Mouse (Mus musculus): ENCODE measurements around the gene Bricd5. TPM values are rescaled to one million over a fixed set of nuclear protein-coding genes. Genes with fewer than 3 reads are reported as not detected.

Bricd5 gene
- total RNA-seq, 2 experiments from 2014 or later = 2.0 to 2.8 TPM

DNA sequence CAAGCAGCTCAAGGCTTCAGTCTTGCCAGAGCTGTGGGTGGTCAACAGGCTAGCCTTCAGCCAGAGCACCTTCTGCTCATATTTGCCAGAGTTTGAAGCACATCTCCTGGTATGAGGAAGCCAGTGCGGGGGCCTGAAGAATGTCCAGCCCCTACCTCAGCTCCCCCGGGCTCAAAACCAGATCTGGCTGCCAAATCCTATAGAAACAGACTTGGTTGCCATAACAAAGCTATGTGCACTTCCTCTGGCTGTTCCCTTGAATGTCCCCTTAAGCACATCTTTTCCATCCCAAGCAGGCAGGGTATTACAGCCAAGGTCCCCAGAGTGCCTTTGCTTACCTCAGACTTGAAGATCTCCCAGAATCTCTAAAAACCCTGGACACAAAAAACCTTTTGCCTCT is 51.0 kb downstream of the Bricd5 start:
- DNase-seq (ENCODE audit: low spot score in 2 of 2) = peak in 1 of 2 experiments; percentile 4

Other genes starting within 250 kb of the Bricd5 start
- 1 to 10 TPM; 4.8 to 5.0 TPM for gene Ccnf, start 222.4 kb upstream of the Bricd5 start, total RNA-seq (2021)
- gene Abca17, start 122.8 kb upstream of the Bricd5 start, total RNA-seq (2021) = under 1 TPM; 0.51 to 0.92 TPM
- 10 to 100 TPM; 59.2 to 61.4 TPM for gene Abca3, start 121.9 kb upstream of the Bricd5 start, total RNA-seq (2021)
- 100 to 1,000 TPM; 123 to 124 TPM for gene Rnps1, start 59.3 kb upstream of the Bricd5 start, total RNA-seq (2021)
- 10 to 100 TPM; 27.3 to 34.2 TPM for gene Eci1, start 47.2 kb upstream of the Bricd5 start, total RNA-seq (2021)
- 10 to 100 TPM in 1 of 2 experiments, 1 to 10 TPM in 1; 9.6 to 11.4 TPM for gene Dnase1l2, start 30.8 kb upstream of the Bricd5 start, total RNA-seq (2021)
- 10 to 100 TPM; 32.3 to 37.9 TPM for gene E4f1, start 3.6 kb upstream of the Bricd5 start, total RNA-seq (2021)
- 10 to 100 TPM; 61.6 to 64.6 TPM for gene Pgp, start 3.5 kb upstream of the Bricd5 start, total RNA-seq (2021)
- 10 to 100 TPM; 42.5 to 42.9 TPM for gene Mlst8, start 5.2 kb downstream of the Bricd5 start, total RNA-seq (2021)
- 100 to 1,000 TPM; 153 to 157 TPM for gene Caskin1, start 14.7 kb downstream of the Bricd5 start, total RNA-seq (2021)
- 10 to 100 TPM; 79.3 to 84.6 TPM for gene Traf7, start 54.1 kb downstream of the Bricd5 start, total RNA-seq (2021)
- gene Rab26, start 60.3 kb downstream of the Bricd5 start, total RNA-seq (2021) = 10 to 100 TPM; 69.7 to 75.6 TPM
- gene Pkd1, start 76.0 kb downstream of the Bricd5 start, total RNA-seq (2021) = 10 to 100 TPM; 78.8 to 80.0 TPM
- 100 to 1,000 TPM; 182 to 189 TPM for gene Tsc2, start 158.7 kb downstream of the Bricd5 start, total RNA-seq (2021)
- gene Nthl1, start 158.8 kb downstream of the Bricd5 start, total RNA-seq (2021) = 1 to 10 TPM; 4.9 to 6.1 TPM
- gene Slc9a3r2, start 176.4 kb downstream of the Bricd5 start, total RNA-seq (2021) = 10 to 100 TPM; 39.7 to 41.0 TPM
- gene Npw, start 184.6 kb downstream of the Bricd5 start, total RNA-seq (2021) = 1 to 10 TPM; 1.3 to 2.0 TPM
- 10 to 100 TPM; 39.6 to 42.8 TPM for gene Zfp598, start 195.8 kb downstream of the Bricd5 start, total RNA-seq (2021)
- gene Syngr3, start 216.1 kb downstream of the Bricd5 start, total RNA-seq (2021) = 100 to 1,000 TPM; 159 to 169 TPM
- 10 to 100 TPM; 18.8 to 23.1 TPM for gene Gfer, start 222.3 kb downstream of the Bricd5 start, total RNA-seq (2021)
- gene Noxo1, start 222.3 kb downstream of the Bricd5 start, total RNA-seq (2021) = 1 to 10 TPM; 3.2 to 3.7 TPM
- gene Tbl3, start 233.8 kb downstream of the Bricd5 start, total RNA-seq (2021) = 10 to 100 TPM; 31.7 to 32.5 TPM
- gene Rnf151, start 244.2 kb downstream of the Bricd5 start, total RNA-seq (2021) = under 1 TPM in 1 of 2 experiments, not detected in 1; 0.27 TPM
- 100 to 1,000 TPM; 318 to 320 TPM for gene Rps2, start 244.2 kb downstream of the Bricd5 start, total RNA-seq (2021)

Measured in layer of hippocampus, adult 18-20 months (tissue).